Mouse (Mus musculus): ENCODE measurements at regions not wholly inside any gene's neighbourhood (a gene's known extent, or its start where the extent isn't known, plus 50 kb on each side); places are given as distances from the start of the nearest gene placed in this dataset.

DNA sequence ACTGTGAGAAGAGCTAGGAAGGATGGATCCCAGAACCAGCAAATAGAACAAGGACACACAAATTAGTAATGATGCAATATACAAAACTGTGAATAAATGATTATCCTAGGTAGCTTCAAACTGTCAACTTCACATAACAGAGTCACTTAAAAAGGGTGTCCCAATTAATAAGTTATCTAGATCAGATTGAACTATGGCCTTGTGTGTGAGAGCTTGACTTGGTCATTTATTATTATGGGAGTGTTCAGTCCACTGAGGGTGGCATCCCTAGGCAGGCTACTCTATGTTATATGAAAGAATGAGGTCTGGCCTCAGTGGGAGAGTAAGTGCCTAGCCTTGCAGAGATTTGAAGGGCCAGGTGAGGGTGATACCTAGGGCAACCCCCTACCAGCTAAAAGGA is 104.4 kb upstream of the Chl1 start:
- DNase-seq (ENCODE audit: low spot score in 2 of 2), result no peak

DNA sequence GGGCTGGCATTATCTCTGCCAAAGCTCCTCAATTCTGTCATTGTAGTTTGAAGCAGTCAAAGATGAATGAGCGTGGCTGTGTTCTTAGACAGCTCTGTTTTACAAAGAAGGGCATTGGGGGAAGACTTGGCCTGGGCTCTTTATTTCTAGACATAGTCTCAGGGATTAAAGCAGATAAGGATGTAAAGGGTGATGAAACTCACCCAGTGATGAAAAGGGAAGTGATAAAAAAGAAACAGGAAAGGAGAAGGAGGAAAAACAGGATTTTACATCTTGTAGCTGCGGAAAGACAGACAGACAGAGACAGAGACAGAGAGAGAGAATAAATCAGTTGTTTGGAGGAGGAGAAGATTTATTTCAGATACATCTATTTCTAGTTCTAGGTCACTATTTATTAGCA is 95.5 kb upstream of the Chl1 start:
- no peak for DNase-seq (ENCODE audit: low spot score in 2 of 2)

DNA sequence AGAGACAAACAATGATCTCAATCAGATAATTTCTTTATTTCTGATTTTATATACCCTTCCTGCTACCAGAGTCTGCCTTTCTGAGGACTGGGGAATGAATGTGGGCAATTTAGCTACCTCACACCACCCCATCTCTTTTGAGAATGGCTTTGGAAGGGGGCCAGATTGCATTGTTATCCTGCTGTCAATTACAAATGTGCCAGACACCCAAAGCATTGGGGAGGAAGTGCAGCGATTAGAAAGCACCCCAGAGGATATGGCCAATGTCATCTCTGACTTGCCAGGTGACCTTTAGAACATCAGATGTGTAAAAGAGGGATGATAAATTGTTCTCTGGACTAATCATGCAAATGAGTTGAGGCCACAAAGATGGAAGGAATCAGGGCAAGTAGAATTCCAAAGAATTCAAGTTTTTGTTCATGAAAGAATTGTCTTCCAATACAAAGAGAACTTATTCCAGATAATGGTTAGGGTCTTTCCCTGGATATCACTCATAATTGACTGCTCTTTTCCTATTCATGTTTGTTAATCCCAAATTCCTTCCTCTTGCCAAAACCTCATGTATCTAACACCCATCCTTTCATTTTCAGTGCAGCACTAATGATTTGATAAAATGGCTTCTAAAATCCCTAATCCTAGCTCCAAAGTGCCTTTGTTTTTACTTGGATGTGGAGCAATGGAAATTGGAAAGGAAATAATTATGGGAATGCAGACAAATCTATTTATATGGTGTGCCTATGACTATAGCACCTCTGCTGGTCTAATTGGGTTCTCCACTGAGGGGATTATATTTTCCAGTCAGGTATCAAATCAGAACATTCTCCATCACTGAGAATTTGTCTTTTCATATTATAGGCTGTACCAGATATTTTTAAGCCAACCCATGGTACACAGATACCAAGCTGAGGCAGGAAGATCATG is 89.1 kb upstream of the Chl1 start:
- DNase-seq (ENCODE audit: low spot score in 2 of 2), result no peak

DNA sequence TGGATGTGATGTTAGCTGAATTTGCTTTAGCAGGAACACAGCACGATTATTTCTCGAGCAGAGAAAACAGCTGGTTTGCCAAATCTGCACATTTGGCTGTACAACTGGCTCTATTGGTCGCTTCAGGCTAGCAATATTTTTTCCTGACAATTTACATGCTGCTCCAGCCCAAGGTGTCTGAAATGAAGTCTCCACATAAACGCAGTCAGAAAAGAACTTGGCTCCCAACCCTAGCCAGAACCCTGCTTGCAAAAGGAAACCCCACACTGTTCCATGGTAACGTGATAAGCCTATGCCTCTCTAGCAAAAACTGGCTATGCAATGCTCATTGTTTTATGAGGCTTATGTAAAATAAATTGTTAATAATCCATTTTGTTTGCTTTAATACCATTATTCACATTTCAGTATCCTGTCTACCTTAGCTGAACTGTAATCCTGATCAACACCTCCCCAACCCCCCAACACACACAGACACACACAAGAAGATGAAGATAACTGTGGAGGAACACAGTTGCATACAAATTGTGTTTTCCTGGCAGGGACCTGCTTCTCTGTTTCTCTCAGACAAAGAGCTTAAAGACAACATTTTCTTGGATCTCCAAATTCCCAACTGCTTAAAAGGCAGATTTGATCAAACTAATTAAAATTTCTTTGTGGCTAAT is 79.3 kb upstream of the Chl1 start:
- DNase-seq (ENCODE audit: low spot score in 2 of 2), result peak; percentile 8 to 20

DNA sequence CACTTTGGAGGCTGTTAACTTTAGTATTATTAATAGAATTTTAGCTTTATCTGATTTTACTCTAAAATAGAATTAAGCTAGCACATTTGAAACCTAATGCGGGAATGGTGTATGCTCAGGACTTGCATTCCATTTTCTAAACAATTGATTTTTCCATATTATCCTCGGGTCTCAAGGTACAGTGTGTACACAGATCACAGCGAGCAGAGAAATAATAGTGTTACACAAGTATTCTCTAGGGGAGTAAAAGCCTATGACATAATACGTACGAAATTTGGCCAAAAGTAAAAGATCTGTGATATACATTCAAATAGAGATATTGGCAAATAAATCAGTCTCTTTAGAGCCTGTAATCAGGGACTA is 78.8 kb upstream of the Chl1 start:
- DNase-seq (ENCODE audit: low spot score in 2 of 2), result no peak
